Mouse (Mus musculus): ENCODE measurements around the gene Tom1l1. TPM values are rescaled to one million over a fixed set of nuclear protein-coding genes. Genes with fewer than 3 reads are reported as not detected.
"Not testable (repeated sequence)": the region's sequence is repeated elsewhere in the genome, so short reads cannot be mapped to it uniquely, and the experiment has no call there.

Gene Tom1l1
- 12.7 and 13.0 TPM in 2 replicates for polyA plus RNA-seq (2015; fragmentation: Nextera tagmentation; extraction: Ambion mirVana)

- Histone ChIP-seq H3K27me3 (0 out of 2 replicates have a peak, but pooled peaks cover 4% of the 10 kb centered on the region), H3K9ac (peak within 1 kb of the TSS; percentile 56), H3K9me3 (replicated peaks) (no peaks in the 10 kb centered on the region), H3K36me3 (ENCODE audit: poor library complexity, severe bottlenecking) (no peaks in the 10 kb centered on the region), H3K27ac (no peak within 1 kb of the TSS; the same call in 1 of the 2 replicates), H3K4me3 (peak within 1 kb of the TSS; percentile 63), H3K4me1 (peaks cover 10% of the 10 kb centered on the region; the same call in 1 of the 2 replicates), H3K4me2 (peak within 1 kb of the TSS; percentile 77)
- peak; percentile 95 for ATAC-seq
- 7% methylated on average over 47 of the region's 47 CpGs for WGBS
Observed at GRCm38 (mm10) chr11:90687460-90688416, at the start of gene Tom1l1. Gene Tom1l1, minus strand, starts transcription at chr11:90688366.

GRCm38 (mm10) chr11:90733575-90733974 lies 45.4 kb upstream of the Tom1l1 start:
- H3K9me3 ChIP-seq (replicated peaks), result no peaks in the 10 kb centered on the region
- no peaks in the 10 kb centered on the region for H3K36me3 ChIP-seq (ENCODE audit: poor library complexity, severe bottlenecking)
- H3K4me3 ChIP-seq, result no peak overlapping the region
- ATAC-seq, result no peak
- H3K9ac ChIP-seq, result no peak overlapping the region
- no peaks in the 10 kb centered on the region for H3K27me3 ChIP-seq
- no peak overlapping the region for H3K4me2 ChIP-seq
- no peaks in the 10 kb centered on the region for H3K4me1 ChIP-seq
- no peak overlapping the region for H3K27ac ChIP-seq
- WGBS, result 77% methylated on average over 4 of the region's 4 CpGs

- no peak overlapping the region for H3K4me3 ChIP-seq
- no peaks in the 10 kb centered on the region for H3K27me3 ChIP-seq
- H3K27ac ChIP-seq, result no peak overlapping the region
- no peak overlapping the region for H3K9ac ChIP-seq
- 87% methylated on average over 10 of the region's 10 CpGs for WGBS
- no peaks in the 10 kb centered on the region for H3K9me3 ChIP-seq (replicated peaks)
- no peak overlapping the region for H3K4me2 ChIP-seq
- no peaks in the 10 kb centered on the region for H3K4me1 ChIP-seq
- no peaks in the 10 kb centered on the region for H3K36me3 ChIP-seq (ENCODE audit: poor library complexity, severe bottlenecking)
- ATAC-seq, result no peak
Observed at GRCm38 (mm10) chr11:90727354-90728125, 39.4 kb upstream of the Tom1l1 start.

GRCm38 (mm10) chr11:90726730-90727129 lies 38.6 kb upstream of the Tom1l1 start:
- no peaks in the 10 kb centered on the region for H3K4me1 ChIP-seq
- no peak overlapping the region for H3K4me3 ChIP-seq
- H3K4me2 ChIP-seq, result no peak overlapping the region
- no peak overlapping the region for H3K9ac ChIP-seq
- H3K36me3 ChIP-seq (ENCODE audit: poor library complexity, severe bottlenecking), result no peaks in the 10 kb centered on the region
- no peaks in the 10 kb centered on the region for H3K27me3 ChIP-seq
- H3K9me3 ChIP-seq (replicated peaks), result no peaks in the 10 kb centered on the region
- WGBS, result 87% methylated on average over 10 of the region's 10 CpGs
- H3K27ac ChIP-seq, result no peak overlapping the region
- no peak for ATAC-seq

- H3K27ac ChIP-seq, result no peak overlapping the region
Observed at GRCm38 (mm10) chr11:90722304-90722703, 34.1 kb upstream of the Tom1l1 start.

GRCm38 (mm10) chr11:90717719-90718118 lies 29.6 kb upstream of the Tom1l1 start:
- H3K27ac ChIP-seq, result no peak overlapping the region
- H3K9ac ChIP-seq, result no peak overlapping the region
- no peak for ATAC-seq
- no peak overlapping the region for H3K4me3 ChIP-seq
- H3K36me3 ChIP-seq (ENCODE audit: poor library complexity, severe bottlenecking), result no peaks in the 10 kb centered on the region
- WGBS, result 94% methylated on average over 3 of the region's 3 CpGs
- no peaks in the 10 kb centered on the region for H3K4me1 ChIP-seq
- H3K27me3 ChIP-seq, result no peaks in the 10 kb centered on the region
- H3K4me2 ChIP-seq, result no peak overlapping the region
- H3K9me3 ChIP-seq (replicated peaks), result no peaks in the 10 kb centered on the region

More at GRCm38 (mm10) chr11:90722304-90722703, 34.1 kb upstream of the Tom1l1 start:
- Histone ChIP-seq H3K4me2 (no peak overlapping the region), H3K4me1 (no peaks in the 10 kb centered on the region), H3K4me3 (no peak overlapping the region), H3K36me3 (ENCODE audit: poor library complexity, severe bottlenecking) (no peaks in the 10 kb centered on the region), H3K27me3 (no peaks in the 10 kb centered on the region), H3K9me3 (replicated peaks) (no peaks in the 10 kb centered on the region), H3K9ac (no peak overlapping the region)
- no peak for ATAC-seq
- 55% methylated on average over 3 of the region's 3 CpGs for WGBS

GRCm38 (mm10) chr11:90711596-90711995 lies 23.4 kb upstream of the Tom1l1 start:
- no peak for ATAC-seq
- 79% methylated on average over 9 of the region's 9 CpGs for WGBS

GRCm38 (mm10) chr11:90707134-90707533 lies 19.0 kb upstream of the Tom1l1 start:
- not testable (repeated sequence) for H3K9me3 ChIP-seq (replicated peaks); H3K27me3 ChIP-seq; H3K4me3 ChIP-seq; H3K27ac ChIP-seq; H3K36me3 ChIP-seq (ENCODE audit: poor library complexity, severe bottlenecking); ATAC-seq; H3K4me1 ChIP-seq; H3K9ac ChIP-seq; H3K4me2 ChIP-seq
- WGBS, result 85% methylated on average over 1 of the region's 1 CpGs

More at GRCm38 (mm10) chr11:90711596-90711995, 23.4 kb upstream of the Tom1l1 start:
- Histone ChIP-seq H3K4me3 (no peak overlapping the region), H3K36me3 (ENCODE audit: poor library complexity, severe bottlenecking) (no peaks in the 10 kb centered on the region), H3K9me3 (replicated peaks) (no peaks in the 10 kb centered on the region), H3K4me2 (no peak overlapping the region), H3K9ac (no peak overlapping the region), H3K27ac (no peak overlapping the region), H3K4me1 (no peaks in the 10 kb centered on the region), H3K27me3 (no peaks in the 10 kb centered on the region)

GRCm38 (mm10) chr11:90697480-90698240 lies 9.5 kb upstream of the Tom1l1 start:
- Histone ChIP-seq H3K4me1 (no peaks in the 10 kb centered on the region), H3K4me3 (0 out of 2 replicates have a peak overlapping the region, but pooled peaks have one; percentile 6), H3K4me2 (peak overlapping the region; percentile 50), H3K36me3 (ENCODE audit: poor library complexity, severe bottlenecking) (no peaks in the 10 kb centered on the region), H3K27me3 (no peaks in the 10 kb centered on the region), H3K9ac (no peak overlapping the region), H3K27ac (no peak overlapping the region), H3K9me3 (replicated peaks) (no peaks in the 10 kb centered on the region)
- peak; percentile 84 for ATAC-seq
- 16% methylated on average over 10 of the region's 10 CpGs for WGBS

GRCm38 (mm10) chr11:90695811-90696210 lies 7.6 kb upstream of the Tom1l1 start:
- 71% methylated on average over 9 of the region's 9 CpGs for WGBS
- Histone ChIP-seq H3K27me3 (no peaks in the 10 kb centered on the region), H3K4me3 (no peak overlapping the region), H3K4me2 (no peak overlapping the region), H3K27ac (no peak overlapping the region), H3K4me1 (no peaks in the 10 kb centered on the region), H3K9ac (no peak overlapping the region), H3K36me3 (ENCODE audit: poor library complexity, severe bottlenecking) (no peaks in the 10 kb centered on the region), H3K9me3 (replicated peaks) (no peaks in the 10 kb centered on the region)
- ATAC-seq, result no peak

GRCm38 (mm10) chr11:90694206-90694605 lies 6.0 kb upstream of the Tom1l1 start:
- 68% methylated on average over 4 of the region's 4 CpGs for WGBS
- no peaks in the 10 kb centered on the region for H3K4me1 ChIP-seq
- no peak overlapping the region for H3K4me3 ChIP-seq
- no peak overlapping the region for H3K27ac ChIP-seq
- H3K36me3 ChIP-seq (ENCODE audit: poor library complexity, severe bottlenecking), result no peaks in the 10 kb centered on the region
- H3K9me3 ChIP-seq (replicated peaks), result no peaks in the 10 kb centered on the region
- no peak for ATAC-seq
- no peaks in the 10 kb centered on the region for H3K27me3 ChIP-seq
- no peak overlapping the region for H3K9ac ChIP-seq
- H3K4me2 ChIP-seq, result no peak overlapping the region

Data from forebrain, embryonic 13.5 days (tissue).